ENCODE assay signal across 8 mouse cellular contexts in genomic region chr13:56753192-56753951, GRCm38 (mm10). TPM values are rescaled to one million over a fixed set of nuclear protein-coding genes. Genes with fewer than 3 reads are reported as not detected.
DNase-seq lines count a peak whose midpoint lies in the region; ATAC-seq and TF ChIP-seq lines count a peak whose summit lies in the region.

TSS of gene Gm45623 (minus strand) at chr13:56753827.

- H3K4me2 ChIP-seq in kidney, postnatal 0 days (ENCODE audit: low read length), result peak within 1 kb of the TSS; percentile 76
- H3K4me2 ChIP-seq in hindbrain, embryonic 11.5 days (replicated peaks; ENCODE audit: low read depth, low read length), result peak within 1 kb of the TSS; percentile 95
- H3K4me2 ChIP-seq in midbrain, embryonic 11.5 days, result peak within 1 kb of the TSS; percentile 89

- H3K36me3 ChIP-seq in kidney, postnatal 0 days (ENCODE audit: insufficient read depth, low read length), result no peaks in the 10 kb centered on the region
- H3K36me3 ChIP-seq in hindbrain, embryonic 11.5 days (ENCODE audit: control insufficient read depth, insufficient read depth, low read length), result no peaks in the 10 kb centered on the region
- no peaks in the 10 kb centered on the region for H3K36me3 ChIP-seq in midbrain, embryonic 11.5 days (ENCODE audit: control insufficient read depth, insufficient read depth, low read length)

- DNase-seq in kidney, postnatal 0 days (ENCODE audit: low spot score), result no peak
- no peak for DNase-seq in kidney, adult 9 months
- DNase-seq in embryo, embryonic 10 days (ENCODE audit: low spot score), result peak; percentile 55
- DNase-seq in hindbrain, embryonic 11.5 days (ENCODE audit: low spot score), result peak; percentile 56
- peak; percentile 92 for DNase-seq in midbrain, embryonic 11.5 days (ENCODE audit: low spot score, missing footprints)
- no peak for DNase-seq in T-cell, adult 2 months (ENCODE audit: low spot score)
- no peak for DNase-seq in urinary bladder, postnatal 4 days (ENCODE audit: low spot score in 2 of 2)
- no peak for DNase-seq in spleen, postnatal 36 days (ENCODE audit: low spot score in 2 of 2)

- WGBS in kidney, postnatal 0 days, result 1% methylated on average over 67 of the region's 71 CpGs
- WGBS in hindbrain, embryonic 11.5 days, result under 1% methylated on average over 68 of the region's 71 CpGs
- 1% methylated on average over 68 of the region's 71 CpGs for WGBS in midbrain, embryonic 11.5 days

- H3K9ac ChIP-seq in kidney, postnatal 0 days (ENCODE audit: low read depth, low read length), result peak within 1 kb of the TSS; percentile 10; the same call in 1 of the 2 replicates
- H3K9ac ChIP-seq in hindbrain, embryonic 11.5 days (ENCODE audit: low read depth, low read length), result peak within 1 kb of the TSS; percentile 54
- H3K9ac ChIP-seq in midbrain, embryonic 11.5 days (ENCODE audit: low read length), result peak within 1 kb of the TSS; percentile 48

- H3K27ac ChIP-seq in kidney, postnatal 0 days, result no peak within 1 kb of the TSS
- H3K27ac ChIP-seq in hindbrain, embryonic 11.5 days (ENCODE audit: low read depth, low read length), result no peak within 1 kb of the TSS
- no peak within 1 kb of the TSS for H3K27ac ChIP-seq in midbrain, embryonic 11.5 days (ENCODE audit: low read depth, low read length)

- ATAC-seq in kidney, postnatal 0 days (replicated peaks; ENCODE audit: low FRiP score, low read depth), result no peak
- ATAC-seq in hindbrain, embryonic 11.5 days (ENCODE audit: low FRiP score), result no peak
- ATAC-seq in midbrain, embryonic 11.5 days (ENCODE audit: low FRiP score), result no peak

- peak within 1 kb of the TSS; percentile 44 for H3K4me3 ChIP-seq in kidney, postnatal 0 days (replicated peaks; ENCODE audit: low read depth, low read length)
- H3K4me3 ChIP-seq in hindbrain, embryonic 11.5 days (ENCODE audit: low read depth, low read length), result peak within 1 kb of the TSS; percentile 43
- H3K4me3 ChIP-seq in midbrain, embryonic 11.5 days (ENCODE audit: low read depth, low read length), result peak within 1 kb of the TSS; percentile 44

- H3K4me1 ChIP-seq in kidney, postnatal 0 days (replicated peaks; ENCODE audit: insufficient read depth, low read length), result peaks cover 14% of the 10 kb centered on the region
- peaks cover 9% of the 10 kb centered on the region for H3K4me1 ChIP-seq in hindbrain, embryonic 11.5 days (replicated peaks; ENCODE audit: control insufficient read depth, insufficient read depth, low read length)
- H3K4me1 ChIP-seq in midbrain, embryonic 11.5 days (ENCODE audit: control insufficient read depth, insufficient read depth, low read length), result peaks cover 14% of the 10 kb centered on the region

- no peaks in the 10 kb centered on the region for H3K9me3 ChIP-seq in kidney, postnatal 0 days (replicated peaks; ENCODE audit: low read length)
- no peaks in the 10 kb centered on the region for H3K9me3 ChIP-seq in hindbrain, embryonic 11.5 days (ENCODE audit: control insufficient read depth, low read length)
- no peaks in the 10 kb centered on the region for H3K9me3 ChIP-seq in midbrain, embryonic 11.5 days (ENCODE audit: control insufficient read depth, low read length)

- peaks cover 24% of the 10 kb centered on the region for H3K27me3 ChIP-seq in kidney, postnatal 0 days (ENCODE audit: insufficient read depth, low read length)
- H3K27me3 ChIP-seq in hindbrain, embryonic 11.5 days (ENCODE audit: control insufficient read depth, insufficient read depth, low read length), result peaks cover 44% of the 10 kb centered on the region
- H3K27me3 ChIP-seq in midbrain, embryonic 11.5 days (ENCODE audit: control insufficient read depth, insufficient read depth, low read length), result peaks cover 45% of the 10 kb centered on the region

- TF ChIP-seq CTCF in kidney, postnatal 0 days (IDR thresholded peaks at IDR 0.05; ENCODE audit: low read depth), result no peak

RNA-seq across cellular contexts. Expression of gene Gm45623, which starts in this region (rescaled TPM):
- not detected in 2 replicates for polyA plus RNA-seq in kidney, postnatal 0 days (2015; fragmentation: Nextera tagmentation; extraction: Ambion mirVana)
- polyA plus RNA-seq in hindbrain, embryonic 11.5 days (2014; fragmentation: Nextera tagmentation; extraction: Ambion mirVana), result not detected in 2 replicates
- polyA plus RNA-seq in midbrain, embryonic 11.5 days (2014; fragmentation: Nextera tagmentation; extraction: Ambion mirVana), result not detected in 2 replicates

Comparison
In these comparisons a context has a peak if more than half of its experiments do, and no peak if none do; other contexts are left out.
1. Peak in DNase-seq, H3K4me3 ChIP-seq, H3K9ac ChIP-seq and H3K4me2 ChIP-seq in hindbrain, embryonic 11.5 days; RNA of the gene not detected or under 1 TPM.
2. Peak in DNase-seq, H3K4me3 ChIP-seq, H3K9ac ChIP-seq and H3K4me2 ChIP-seq in midbrain, embryonic 11.5 days; RNA of the gene not detected or under 1 TPM.